Mouse (Mus musculus) hindbrain, postnatal 0 days (tissue): ENCODE data around the gene Mrgpre. TPM values are rescaled to one million over a fixed set of nuclear protein-coding genes. Genes with fewer than 3 reads are reported as not detected.

Source experiments
- ATAC-seq: fragments of 200-750 bp; cut with Nextera tagmentation; 2 replicates; pipeline ENCODE4 v1.8.0; 2017; ENCODE audit warnings: mild to moderate bottlenecking, moderate TSS enrichment, moderate library complexity
- DNase-seq: peaks from one replicate; pipeline ENCODE4 v3.0.0-alpha.2; 2015; ENCODE audit warnings: low spot score
- H3K27ac ChIP-seq: fragments of 300-500 bp; sonication (generic); 2 replicates; pipeline ENCODE4 v1.5.1; 2014; ENCODE audit warnings: mild to moderate bottlenecking
- H3K27me3 ChIP-seq: fragments of 300-500 bp; sonication (generic); 2 replicates; pipeline ENCODE4 v1.6.1; 2014; ENCODE audit warnings: low read length, mixed read lengths; ENCODE audit not compliant: insufficient read depth
- H3K36me3 ChIP-seq: fragments of 300-500 bp; sonication (generic); 2 replicates; pipeline ENCODE4 v1.6.1; 2014; ENCODE audit warnings: low read length, mixed read lengths; ENCODE audit not compliant: insufficient read depth
- H3K4me1 ChIP-seq: fragments of 300-500 bp; sonication (generic); 2 replicates; pipeline ENCODE4 v1.6.1; 2014; ENCODE audit warnings: antibody characterized with exemption, low read length, mixed read lengths; ENCODE audit not compliant: insufficient read depth
- H3K4me2 ChIP-seq: fragments of 300-500 bp; sonication (generic); 2 replicates; pipeline ENCODE4 v1.6.1; 2014; ENCODE audit warnings: low read depth, mild to moderate bottlenecking, low read length, moderate library complexity, mixed read lengths
- H3K4me3 ChIP-seq: fragments of 300-500 bp; sonication (generic); 2 replicates; pipeline ENCODE4 v1.5.1; 2014; ENCODE audit warnings: low read length
- H3K9ac ChIP-seq: fragments of 300-500 bp; sonication (generic); replicated peaks from 2 replicates; pipeline ENCODE4 v1.6.1; 2014; ENCODE audit warnings: mild to moderate bottlenecking, low read length, moderate library complexity, mixed read lengths
- H3K9me3 ChIP-seq: fragments of 300-500 bp; sonication (generic); 2 replicates; pipeline ENCODE4 v1.6.1; 2016; ENCODE audit warnings: low read length, mixed read lengths
- CTCF ChIP-seq: IDR thresholded peaks from 2 replicates; pipeline ENCODE4 v1.5.1; 2016; ENCODE audit warnings: antibody characterized with exemption, control low read depth, low read depth
- WGBS: fragments of 180-500 bp; shearing (Covaris S2); extraction: QIAGEN DNeasy Blood & Tissue Kit; methylation state at CpG from one replicate; pipeline ENCODE4 v1.1.7; 2014; 5-methylcytosine and 5-hydroxymethylcytosine counted together
- polyA plus RNA-seq: library from polyadenylated mRNA; unstranded; fragments of >200 nt; fragmentation: Nextera tagmentation; extraction: Ambion mirVana; gene quantifications from 2 replicates; pipeline ENCODE4 v1.2.1, GENCODE M21; 2015
- total RNA-seq: library from RNA; depleted of rRNA; stranded (reverse); fragments of >200 nt; gene quantifications from 2 replicates; pipeline ENCODE4 v1.2.3, GENCODE M21; 2014

Mrgpre gene
- total and polyA plus RNA-seq, 2 experiments from 2014 or later: 6.8 to 10.9 TPM

- no peak for ATAC-seq
- WGBS: 94% methylated on average over 2 of the region's 2 CpGs
- H3K27ac ChIP-seq: no peak overlapping the region
- DNase-seq: no peak
- H3K4me2 ChIP-seq: no peak overlapping the region
- H3K9me3 ChIP-seq: no peaks in the 10 kb centered on the region
- H3K9ac ChIP-seq: no peak overlapping the region
- H3K36me3 ChIP-seq: no peaks in the 10 kb centered on the region
- no peaks in the 10 kb centered on the region for H3K27me3 ChIP-seq
- TF ChIP-seq CTCF: no peak
- H3K4me1 ChIP-seq: peaks cover 13% of the 10 kb centered on the region
- H3K4me3 ChIP-seq: no peak overlapping the region
Observed at GRCm38 (mm10) chr7:143826985-143827384, 42.7 kb upstream of the Mrgpre start.

GRCm38 (mm10) chr7:143823266-143823605 lies 38.9 kb upstream of the Mrgpre start:
- ATAC-seq (no peak), DNase-seq (no peak)
- 83% methylated on average over 4 of the region's 4 CpGs for WGBS
- H3K4me3 ChIP-seq: peak overlapping the region; percentile 59
- peak overlapping the region; percentile 74 for H3K9ac ChIP-seq
- peaks cover 8% of the 10 kb centered on the region; the same call in 1 of the 2 replicates for H3K4me1 ChIP-seq
- no peaks in the 10 kb centered on the region; the same call in 1 of the 2 replicates for H3K36me3 ChIP-seq
- H3K4me2 ChIP-seq: peak overlapping the region; percentile 74
- H3K27me3 ChIP-seq: no peaks in the 10 kb centered on the region
- H3K27ac ChIP-seq: peak overlapping the region; percentile 59; the same call in 1 of the 2 replicates
- H3K9me3 ChIP-seq: no peaks in the 10 kb centered on the region
- TF ChIP-seq CTCF: 0 out of 2 replicates have a peak, but pooled peaks have one; percentile 18

- peak within 1 kb of the TSS; percentile 62 for H3K27ac ChIP-seq
- no peaks in the 10 kb centered on the region; the same call in 1 of the 2 replicates for H3K36me3 ChIP-seq
- DNase-seq (peak; percentile 99), ATAC-seq (peak; percentile 99)
- no peak for TF ChIP-seq CTCF
- H3K4me2 ChIP-seq: peak within 1 kb of the TSS; percentile 74
- no peaks in the 10 kb centered on the region for H3K9me3 ChIP-seq
- peak within 1 kb of the TSS; percentile 59 for H3K4me3 ChIP-seq
- H3K4me1 ChIP-seq: peaks cover 8% of the 10 kb centered on the region; the same call in 1 of the 2 replicates
- H3K27me3 ChIP-seq: no peaks in the 10 kb centered on the region
- WGBS: under 1% methylated on average over 38 of the region's 40 CpGs
- H3K9ac ChIP-seq: peak within 1 kb of the TSS; percentile 74
Observed at GRCm38 (mm10) chr7:143822375-143823265, 38.3 kb upstream of the Mrgpre start, which contains the start of the genes Nadsyn1 and Dhcr7. Gene Nadsyn1 (minus strand): TSS chr7:143822849. Gene Dhcr7 (plus strand): TSS chr7:143823145.

DNA sequence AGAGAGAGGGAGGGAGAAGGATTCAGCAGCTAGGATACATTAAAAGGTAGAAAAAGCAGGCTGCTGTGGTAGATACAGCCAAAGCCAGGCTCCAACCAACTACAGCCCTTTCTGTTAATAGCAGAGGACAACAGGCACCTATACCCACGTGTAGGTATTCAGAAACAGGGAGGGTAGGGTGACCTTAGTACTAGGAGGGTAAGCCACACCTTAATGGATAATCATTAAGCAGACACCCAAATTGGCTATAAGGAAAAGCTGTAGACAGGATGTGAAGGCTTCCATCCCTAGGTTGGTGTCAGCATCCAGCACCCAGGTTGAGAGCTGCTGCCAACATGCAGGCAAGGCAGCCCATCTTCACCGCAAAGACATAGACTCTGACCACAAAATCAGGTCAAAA lies 36.9 kb upstream of the Mrgpre start:
- no peak for ATAC-seq
- WGBS: 91% methylated on average over 2 of the region's 2 CpGs
- Histone ChIP-seq H3K36me3 (peaks cover under 1% of the 10 kb centered on the region; the same call in 1 of the 2 replicates), H3K4me3 (no peak overlapping the region), H3K27me3 (no peaks in the 10 kb centered on the region), H3K9ac (no peak overlapping the region), H3K4me2 (no peak overlapping the region), H3K9me3 (no peaks in the 10 kb centered on the region), H3K27ac (no peak overlapping the region), H3K4me1 (peaks cover 8% of the 10 kb centered on the region; the same call in 1 of the 2 replicates)
- DNase-seq: no peak
- TF ChIP-seq CTCF: no peak

DNA sequence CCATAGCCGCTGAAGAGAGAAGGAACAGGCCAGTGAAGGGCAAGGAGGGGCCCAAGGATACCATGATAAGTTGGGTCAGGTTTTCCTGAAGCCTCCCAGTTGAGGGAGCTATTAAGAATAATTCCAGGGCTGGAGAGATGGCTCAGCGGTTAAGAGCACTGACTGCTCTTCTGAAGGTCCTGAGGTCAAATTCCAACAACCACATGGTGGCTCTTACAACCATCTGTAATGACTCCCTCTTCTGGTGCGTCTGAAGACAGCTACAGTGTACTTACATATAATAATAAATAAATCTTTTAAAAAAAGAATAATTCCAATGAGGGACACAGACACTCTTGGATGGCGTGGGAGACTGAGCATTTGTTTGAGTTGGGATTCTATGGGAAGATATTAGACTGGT lies 34.9 kb upstream of the Mrgpre start:
- no peaks in the 10 kb centered on the region for H3K27me3 ChIP-seq
- no peak for TF ChIP-seq CTCF
- H3K9ac ChIP-seq: no peak overlapping the region
- no peak for ATAC-seq
- no peak for DNase-seq
- H3K4me1 ChIP-seq: peaks cover 8% of the 10 kb centered on the region; the same call in 1 of the 2 replicates
- peaks cover 16% of the 10 kb centered on the region; the same call in 1 of the 2 replicates for H3K36me3 ChIP-seq
- H3K4me3 ChIP-seq: no peak overlapping the region
- no peak overlapping the region for H3K4me2 ChIP-seq
- no peak overlapping the region for H3K27ac ChIP-seq
- WGBS: 86% methylated on average over 4 of the region's 4 CpGs
- H3K9me3 ChIP-seq: no peaks in the 10 kb centered on the region

DNA sequence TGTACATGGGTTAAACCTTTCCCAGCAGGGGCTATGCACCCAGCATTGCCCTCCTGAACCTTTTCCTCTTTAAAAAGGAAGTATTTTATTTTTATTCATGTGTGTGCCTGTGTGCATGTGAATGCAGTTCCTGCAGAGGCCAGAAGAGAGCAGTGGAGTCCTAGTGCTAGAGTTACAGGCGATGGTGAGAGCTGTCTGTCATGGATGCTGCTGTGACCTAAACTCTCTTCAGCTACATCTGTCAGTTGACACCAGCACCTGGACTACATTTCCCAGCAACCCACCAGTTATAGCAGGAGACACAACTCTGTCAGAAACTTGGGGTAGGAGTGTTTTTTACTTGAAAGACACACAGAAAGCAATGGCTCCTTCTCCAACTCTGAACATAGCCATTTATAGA lies 24.6 kb upstream of the Mrgpre start:
- no peak overlapping the region for H3K4me2 ChIP-seq
- 57% methylated on average over 1 of the region's 1 CpGs for WGBS
- H3K36me3 ChIP-seq: peaks cover 12% of the 10 kb centered on the region; the same call in 1 of the 2 replicates
- TF ChIP-seq CTCF: peak; percentile 69
- H3K4me1 ChIP-seq: no peaks in the 10 kb centered on the region
- H3K9ac ChIP-seq: no peak overlapping the region
- peak; percentile 57 for DNase-seq
- ATAC-seq: no peak
- no peak overlapping the region for H3K4me3 ChIP-seq
- no peaks in the 10 kb centered on the region for H3K9me3 ChIP-seq
- H3K27ac ChIP-seq: no peak overlapping the region
- no peaks in the 10 kb centered on the region for H3K27me3 ChIP-seq
